Mouse (Mus musculus) cerebellum, adult 2 months (tissue): ENCODE data around the gene Gm10260.

Source experiments
- CTCF ChIP-seq: fragments of 200-500 bp; IDR thresholded peaks from 2 replicates; pipeline ENCODE4 v1.5.1; 2011; ENCODE audit warnings: low read depth, mild to moderate bottlenecking, control low read depth, low read length, moderate library complexity, borderline replicate concordance; ENCODE audit not compliant: insufficient read depth
- POLR2A ChIP-seq: fragments of 200-500 bp; IDR thresholded peaks from 2 replicates; pipeline ENCODE4 v1.6.1; 2011; ENCODE audit warnings: low read length, control low read depth, borderline replicate concordance; ENCODE audit not compliant: insufficient read depth

DNA sequence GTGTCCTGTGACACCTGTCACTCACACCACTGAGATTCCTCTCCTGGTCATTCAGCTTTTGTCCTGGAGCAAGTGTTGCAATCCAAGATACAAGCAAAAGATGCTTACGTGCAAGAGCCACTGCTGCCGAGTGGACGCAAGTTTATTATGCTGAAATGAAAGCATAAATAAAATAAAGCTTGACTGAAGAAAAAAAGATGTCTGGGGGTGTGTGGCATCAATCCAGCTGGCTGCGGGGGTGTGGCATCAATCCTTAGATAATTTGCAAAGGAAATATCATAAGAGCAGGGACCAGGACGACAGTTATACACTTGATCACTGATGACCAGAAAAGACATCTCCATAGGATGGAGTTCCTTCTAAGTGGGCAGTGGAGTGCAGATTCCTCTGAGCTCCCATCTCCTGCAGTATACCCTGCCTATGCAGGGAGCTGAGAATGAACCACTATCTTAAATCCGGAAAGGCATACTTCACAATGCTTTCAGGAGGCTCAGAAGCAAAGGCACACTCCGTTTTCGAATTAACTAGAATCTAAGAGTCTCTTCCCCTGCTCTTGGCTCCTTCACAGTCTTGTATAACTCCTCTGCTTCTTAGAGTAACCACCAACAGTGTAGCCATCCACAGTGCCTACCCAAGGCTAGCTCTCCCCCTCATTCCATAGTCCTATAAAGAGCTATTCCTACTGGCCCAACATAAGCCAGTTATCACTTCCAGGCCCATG lies 23.2 kb upstream of the Gm10260 start:
- TF ChIP-seq CTCF (no peak), POLR2A (no peak)
